Mouse (Mus musculus): ENCODE measurements around the gene Rce1.

The Rce1 gene

DNA sequence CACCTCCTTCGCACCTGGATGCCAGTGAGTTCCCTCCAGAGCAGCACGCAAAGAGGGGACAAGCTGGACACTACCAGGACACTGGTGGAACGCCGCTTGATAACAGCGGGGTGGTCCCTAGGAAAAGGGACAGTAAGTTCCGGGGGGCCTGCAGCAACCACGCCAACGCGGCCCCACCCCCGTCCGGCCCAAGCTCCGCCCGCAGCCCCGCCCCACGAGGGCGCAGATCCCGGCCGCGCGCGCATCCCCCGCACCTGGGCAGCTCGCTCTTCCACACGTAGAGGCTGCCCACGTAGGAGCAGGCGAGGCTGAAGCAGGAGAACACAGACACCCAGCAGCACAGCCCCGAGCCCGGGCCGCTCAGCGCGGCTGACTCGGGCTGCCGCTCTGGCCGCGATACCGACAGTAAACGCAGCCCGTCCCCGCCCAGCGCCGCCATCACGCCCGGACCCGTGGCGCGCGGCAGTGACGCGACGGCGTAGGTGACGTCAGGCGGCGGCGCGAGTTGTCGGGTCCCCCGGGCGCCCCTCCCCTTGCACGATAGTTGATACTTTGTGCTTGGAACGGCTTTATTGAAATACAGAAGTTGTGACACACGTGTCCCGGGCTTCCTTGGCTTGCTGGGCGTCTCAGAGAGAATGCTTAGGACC, at the start of gene Rce1:
TSS of gene Rce1 (minus strand) at position 463 of the 650 bp plus-strand sequence.
- DNase-seq (ENCODE audit: low read depth, low spot score) = peak; percentile 94

DNA sequence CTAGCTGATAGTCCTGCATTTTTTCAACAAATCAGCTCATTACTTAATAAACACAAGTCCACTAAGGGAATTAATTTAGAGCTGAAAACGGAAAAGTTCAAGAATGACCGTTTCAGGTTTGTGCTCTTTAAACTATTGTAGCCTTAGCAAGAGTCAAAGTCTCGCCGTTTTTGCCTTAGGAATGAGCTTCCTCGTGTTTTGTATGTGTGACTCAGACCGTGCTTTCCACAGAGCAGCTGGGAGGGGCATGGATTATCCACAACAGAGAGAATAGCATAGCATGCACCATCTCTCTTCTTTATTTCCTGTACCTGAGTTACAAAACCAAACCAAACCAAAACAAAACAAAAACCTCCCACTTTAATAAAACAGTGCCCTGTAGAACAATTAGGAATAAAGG, 47.0 kb upstream of the Rce1 start:
- DNase-seq (ENCODE audit: low read depth, low spot score) = no peak

GRCm38 (mm10) chr19:4670776-4671175, 45.3 kb upstream of the Rce1 start:
- no peak for DNase-seq (ENCODE audit: low read depth, low spot score)

DNA sequence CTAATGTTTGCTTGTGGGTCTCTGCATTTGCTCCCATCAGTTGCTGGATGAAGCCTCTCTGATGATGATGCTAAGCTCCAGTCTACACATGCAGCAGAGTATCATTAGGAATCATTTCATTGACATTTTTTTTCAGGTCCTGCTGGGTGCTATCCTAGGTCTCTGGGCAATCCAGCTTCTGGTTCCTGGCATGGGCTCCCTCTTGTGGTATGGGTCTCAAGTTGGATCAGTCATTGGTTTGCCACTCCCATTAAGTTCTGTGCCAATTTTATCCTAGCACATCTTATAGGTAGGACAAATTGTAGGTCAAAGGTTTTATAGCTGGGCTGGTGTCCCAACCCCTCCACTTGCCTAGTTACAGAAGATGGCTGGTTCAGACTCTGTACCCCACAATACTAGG, 41.4 kb upstream of the Rce1 start:
- DNase-seq (ENCODE audit: low read depth, low spot score) = no peak

- no peak for DNase-seq (ENCODE audit: low read depth, low spot score)
Observed at GRCm38 (mm10) chr19:4658156-4658555, 32.7 kb upstream of the Rce1 start.

DNA sequence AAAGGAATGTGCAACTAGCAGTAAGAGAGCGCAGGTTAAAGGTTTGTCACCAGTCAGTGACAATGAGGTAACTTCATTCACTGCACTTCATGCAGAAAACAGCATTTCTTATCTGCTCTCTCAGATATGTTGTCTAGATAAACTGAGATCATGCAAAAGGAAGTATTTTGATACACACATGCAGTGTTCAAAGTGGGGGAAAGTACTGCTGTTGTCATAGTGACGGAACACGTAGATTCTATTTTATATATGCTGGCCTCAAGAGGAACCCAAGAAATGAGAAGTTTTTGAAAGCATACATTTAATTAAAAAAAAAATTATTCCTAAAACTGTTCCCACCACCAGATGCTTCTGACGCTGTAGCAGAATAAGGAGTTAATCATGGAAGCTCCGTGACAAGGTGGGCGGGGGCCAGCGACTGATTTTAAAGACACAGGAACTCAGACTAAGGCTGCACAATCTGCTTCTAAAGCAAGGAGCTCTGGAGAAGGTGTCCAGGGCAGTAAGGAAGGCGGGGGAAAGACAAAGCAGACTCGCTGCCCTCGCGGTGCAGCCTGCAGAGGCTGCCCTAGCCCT, 21.6 kb upstream of the Rce1 start:
- no peak for DNase-seq (ENCODE audit: low read depth, low spot score)

DNA sequence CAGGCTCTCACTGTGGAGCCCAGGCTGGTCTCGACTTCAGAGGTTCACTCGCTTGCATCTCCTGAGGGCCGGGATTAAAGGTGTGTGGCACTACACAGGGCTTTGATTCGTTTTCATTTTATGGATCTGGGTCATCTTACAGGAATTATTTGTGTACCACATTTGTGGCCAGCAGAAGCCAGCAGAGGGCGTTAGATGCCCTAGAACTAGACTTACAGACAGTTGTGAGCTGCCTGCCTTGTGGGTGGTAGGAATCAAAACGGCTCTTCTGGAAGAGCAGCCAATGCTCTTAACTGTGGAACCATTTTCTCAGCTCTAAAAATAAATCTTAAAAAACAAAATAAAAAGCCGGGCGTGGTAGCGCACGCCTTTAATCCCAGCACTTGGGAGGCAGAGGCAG, 18.8 kb upstream of the Rce1 start:
- DNase-seq (ENCODE audit: low read depth, low spot score) = peak; percentile 80

- DNase-seq (ENCODE audit: low read depth, low spot score) = peak; percentile 53
Observed at GRCm38 (mm10) chr19:4635986-4636385, 10.5 kb upstream of the Rce1 start.

GRCm38 (mm10) chr19:4628819-4629218, 3.4 kb upstream of the Rce1 start:
- peak; percentile 86 for DNase-seq (ENCODE audit: low read depth, low spot score)

- no peak for DNase-seq (ENCODE audit: low read depth, low spot score)
Observed at GRCm38 (mm10) chr19:4625829-4626535, 541 bp upstream of the Rce1 start.

GRCm38 (mm10) chr19:4624406-4625178, 849 bp downstream of the Rce1 start:
- no peak for DNase-seq (ENCODE audit: low read depth, low spot score)

GRCm38 (mm10) chr19:4624006-4624405, 1.4 kb downstream of the Rce1 start:
- DNase-seq (ENCODE audit: low read depth, low spot score) = no peak

DNA sequence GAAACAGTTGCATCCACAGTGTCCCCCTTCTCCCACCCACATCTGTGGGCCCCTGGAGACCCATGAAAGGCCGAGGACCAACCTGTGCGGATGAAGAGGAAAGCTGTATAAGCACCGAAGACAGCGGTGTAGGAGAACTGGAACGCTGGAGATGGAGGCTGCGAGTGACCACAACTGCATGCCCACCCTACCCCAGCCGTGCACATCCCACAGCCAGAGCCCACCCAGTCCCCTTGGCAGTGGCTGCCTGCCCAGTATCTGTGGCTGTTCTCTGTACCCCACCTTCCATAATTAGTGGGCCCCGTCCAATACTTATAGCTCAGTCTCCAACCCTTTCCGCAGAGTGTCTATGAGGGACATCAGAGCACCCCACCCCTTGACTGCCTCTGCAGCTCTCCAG, 2.0 kb downstream of the Rce1 start:
- DNase-seq (ENCODE audit: low read depth, low spot score) = no peak

DNA sequence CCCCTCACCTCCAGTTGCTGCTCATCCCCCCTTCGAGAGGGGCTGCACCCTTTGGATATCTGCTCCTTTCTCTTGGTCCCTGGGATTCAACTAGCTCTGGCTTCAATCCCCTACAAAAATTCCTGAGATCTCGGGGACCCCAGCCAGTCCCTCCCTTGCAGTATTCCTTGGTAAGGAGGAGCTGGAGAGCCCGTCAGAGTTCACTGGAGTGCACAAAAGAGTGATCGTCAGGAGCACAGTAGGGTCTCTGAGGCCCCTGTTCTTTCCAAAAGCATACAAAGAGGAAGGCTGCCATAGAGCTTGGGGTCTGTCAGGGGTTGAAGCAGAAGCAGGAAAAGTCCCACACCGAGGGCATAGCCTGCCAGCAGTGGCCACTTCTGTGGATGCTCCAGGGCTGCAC, 2.7 kb downstream of the Rce1 start:
- DNase-seq (ENCODE audit: low read depth, low spot score) = no peak

DNA sequence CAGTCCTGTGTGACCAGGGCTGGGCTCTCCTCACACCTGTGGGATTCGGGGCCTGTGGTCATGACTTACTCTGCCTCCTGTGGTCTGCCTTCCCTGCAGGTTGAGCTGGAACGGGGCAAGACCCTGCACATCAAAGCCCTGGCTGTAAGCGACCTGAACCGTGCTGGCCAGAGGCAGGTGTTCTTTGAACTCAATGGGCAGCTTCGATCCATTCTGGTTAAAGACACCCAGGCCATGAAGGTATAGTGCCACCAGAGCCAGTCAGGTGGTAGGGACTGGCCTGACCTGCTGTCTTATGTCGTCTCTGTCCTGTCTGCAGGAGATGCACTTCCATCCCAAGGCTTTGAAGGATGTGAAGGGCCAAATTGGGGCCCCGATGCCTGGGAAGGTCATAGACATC, 4.7 kb downstream of the Rce1 start:
- DNase-seq (ENCODE audit: low read depth, low spot score) = no peak

DNA sequence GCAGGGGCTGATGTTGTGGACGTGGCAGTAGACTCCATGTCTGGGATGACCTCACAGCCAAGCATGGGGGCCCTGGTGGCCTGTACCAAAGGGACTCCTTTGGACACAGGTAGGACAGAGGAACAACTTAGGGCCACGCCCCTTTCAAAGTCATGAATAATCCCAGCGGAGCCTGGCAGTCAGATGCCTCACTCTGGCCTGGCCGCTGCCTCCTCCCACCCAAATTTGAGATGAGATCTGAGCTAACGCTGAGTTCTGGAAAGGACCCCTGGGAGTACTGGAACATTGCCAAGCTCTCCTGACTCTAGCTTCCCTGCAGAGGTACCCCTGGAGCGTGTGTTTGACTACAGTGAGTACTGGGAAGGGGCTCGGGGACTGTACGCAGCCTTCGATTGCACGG, 6.0 kb downstream of the Rce1 start:
- no peak for DNase-seq (ENCODE audit: low read depth, low spot score)

GRCm38 (mm10) chr19:4618183-4618582, 7.3 kb downstream of the Rce1 start:
- DNase-seq (ENCODE audit: low read depth, low spot score) = peak; percentile 74

GRCm38 (mm10) chr19:4616546-4616945, 8.9 kb downstream of the Rce1 start:
- DNase-seq (ENCODE audit: low read depth, low spot score) = no peak

GRCm38 (mm10) chr19:4615151-4616093, 10.0 kb downstream of the Rce1 start, which contains the start of gene Lrfn4:
TSS of gene Lrfn4 (minus strand) at chr19:4615667.
- peak; percentile 93 for DNase-seq (ENCODE audit: low read depth, low spot score)

DNA sequence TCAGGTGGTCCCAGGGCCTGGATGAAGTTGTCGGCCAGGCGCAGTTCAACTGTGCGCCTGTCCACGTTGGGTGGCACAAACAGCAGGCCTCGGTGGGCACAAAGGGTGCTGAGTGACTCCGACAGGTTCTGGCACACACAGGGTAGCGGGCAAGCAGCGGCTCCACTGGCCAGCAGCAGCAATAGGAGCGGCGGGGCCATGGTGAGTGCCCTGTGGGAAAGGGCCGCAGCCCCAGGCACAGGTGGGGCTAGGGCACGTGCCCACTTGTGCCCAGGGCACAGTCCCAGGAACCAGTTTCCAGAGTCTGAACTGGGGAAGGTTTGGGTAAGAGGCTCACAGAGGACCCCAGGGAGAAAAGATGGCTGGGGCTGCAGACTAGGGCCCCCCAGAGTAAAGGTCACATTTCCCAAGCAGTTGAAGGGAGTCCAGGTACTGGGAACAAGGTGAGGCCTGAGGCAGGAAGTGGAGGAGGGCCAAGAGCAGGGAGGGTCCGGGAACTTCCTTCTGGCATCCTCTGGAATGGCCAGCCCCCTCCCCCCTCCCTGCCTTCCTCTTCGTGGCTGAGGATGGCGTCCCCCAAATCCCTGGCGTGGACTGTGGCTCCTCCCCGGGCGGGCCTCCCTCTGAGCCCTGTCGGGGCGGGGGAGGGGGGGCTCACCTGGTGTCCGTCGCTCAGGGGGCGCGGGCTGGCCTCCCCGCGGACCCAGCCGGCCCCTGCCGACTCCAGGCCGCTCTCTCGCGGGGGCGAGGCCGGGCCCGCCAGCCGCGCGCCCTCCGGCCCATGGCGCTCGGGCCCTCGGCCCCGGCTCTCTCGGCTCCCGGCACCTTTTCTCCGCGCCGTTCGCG, 10.9 kb downstream of the Rce1 start:
- DNase-seq (ENCODE audit: low read depth, low spot score) = peak; percentile 57
